ENCODE assay signal across 1 mouse cellular context in the genomic region with DNA sequence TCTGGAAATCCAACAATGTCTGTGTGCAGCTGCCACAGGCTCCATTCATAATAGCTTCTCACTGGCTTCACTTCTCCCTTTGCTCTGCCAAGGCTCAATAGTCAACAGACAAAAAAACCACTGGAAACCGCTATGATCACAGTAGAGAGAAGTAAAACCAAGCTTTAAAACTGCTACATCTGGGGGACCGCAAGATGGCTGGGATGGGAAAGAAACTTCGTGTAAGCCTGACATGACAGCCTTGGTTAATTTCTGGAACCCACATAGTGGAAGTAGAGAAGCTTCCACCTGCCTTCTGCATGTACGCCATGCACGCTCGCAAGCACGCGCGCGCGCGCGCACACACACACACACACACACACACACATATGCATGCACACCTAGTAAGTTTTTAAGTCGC.
A peak's percentile ranks its signal among the peaks of the same experiment; 100 is the strongest.
TF ChIP-seq lines count a peak whose summit lies in the region.

No protein-coding gene starts in this region.

TF ChIP-seq in CH12.LX, 34 proteins besides CTCF, POLR2A, EP300 and RAD21 (continued from another document):
- TF ChIP-seq MYC (IDR thresholded peaks at IDR 0.05; ENCODE audit: low read depth, low read length) (peak; percentile 86), USF1 (IDR thresholded peaks at IDR 0.05; ENCODE audit: low read depth, low read length) (no peak), ZKSCAN1 (IDR thresholded peaks at IDR 0.05; ENCODE audit: borderline replicate concordance, low read depth, low read length) (no peak), ETS1 (conservative IDR thresholded peaks at IDR 0.05; ENCODE audit: low read depth, low read length) (peak; percentile 76), KAT2A (IDR thresholded peaks at IDR 0.05; ENCODE audit: insufficient replicate concordance, low read length) (no peak), E2F4 (IDR thresholded peaks at IDR 0.05; ENCODE audit: insufficient replicate concordance, low read depth, low read length) (0 out of 2 replicates have a peak, but pooled peaks have one; percentile 43), TCF12 (IDR thresholded peaks at IDR 0.05; ENCODE audit: low read depth, low read length) (peak; percentile 77), HCFC1 (IDR thresholded peaks at IDR 0.05; ENCODE audit: low read depth, low read length) (peak; percentile 34), NRF1 (IDR thresholded peaks at IDR 0.05; ENCODE audit: low read depth, low read length) (peak; percentile 69)
